Mouse (Mus musculus): ENCODE results near the gene Armh2. TPM values are rescaled to one million over a fixed set of nuclear protein-coding genes. Genes with fewer than 3 reads are reported as not detected.
A peak's percentile ranks its signal among the peaks of the same experiment; 100 is the strongest.
"Not testable (repeated sequence)": the region's sequence is repeated elsewhere in the genome, so short reads cannot be mapped to it uniquely, and the experiment has no call there.

The Armh2 gene
- polyA plus RNA-seq, 1 experiment from 2014 or later = not detected

GRCm38 (mm10) chr13:24760351-24760870 is 19.4 kb downstream of the Armh2 start:
- Histone ChIP-seq H3K4me3 (peak overlapping the region; percentile 94), H3K9me3 (no peaks in the 10 kb centered on the region), H3K27ac (replicated peaks) (no peak overlapping the region), H3K4me2 (replicated peaks) (peak overlapping the region; percentile 72), H3K4me1 (peaks cover 11% of the 10 kb centered on the region; the same call in 1 of the 2 replicates), H3K9ac (replicated peaks) (peak overlapping the region; percentile 64; the same call in 1 of the 2 replicates), H3K27me3 (no peaks in the 10 kb centered on the region), H3K36me3 (0 out of 2 replicates have a peak, but pooled peaks cover 2% of the 10 kb centered on the region)
- 0 out of 2 replicates have a peak, but pooled peaks have one; percentile 1 for ATAC-seq (replicated peaks)
- 33% methylated on average over 5 of the region's 5 CpGs for WGBS

DNA sequence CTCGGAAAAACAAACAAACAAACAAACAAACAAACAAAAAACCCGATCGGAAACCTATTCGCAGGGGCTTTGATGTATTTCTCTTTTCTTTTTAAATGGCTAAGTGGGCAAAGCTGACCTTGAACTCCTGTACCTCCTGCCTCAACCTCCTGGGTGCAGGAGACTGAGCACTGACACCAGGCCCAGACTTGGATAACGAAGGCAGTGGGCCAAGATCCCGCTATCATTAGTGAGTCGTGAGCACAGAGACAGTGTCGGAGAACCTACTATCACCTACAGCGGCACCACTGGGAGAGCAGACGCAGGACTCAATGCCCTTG is 20.0 kb downstream of the Armh2 start:
- H3K9ac ChIP-seq (replicated peaks) = peak overlapping the region; percentile 64
- H3K27me3 ChIP-seq = no peaks in the 10 kb centered on the region
- H3K36me3 ChIP-seq = 0 out of 2 replicates have a peak, but pooled peaks cover 2% of the 10 kb centered on the region
- H3K4me2 ChIP-seq (replicated peaks) = peak overlapping the region; percentile 72
- H3K4me1 ChIP-seq = peaks cover 11% of the 10 kb centered on the region; the same call in 1 of the 2 replicates
- 8% methylated on average over 10 of the region's 10 CpGs for WGBS
- H3K4me3 ChIP-seq = peak overlapping the region; percentile 94
- H3K27ac ChIP-seq (replicated peaks) = peak overlapping the region; percentile 82; the same call in 1 of the 2 replicates
- no peak for ATAC-seq (replicated peaks)
- H3K9me3 ChIP-seq = no peaks in the 10 kb centered on the region

- Histone ChIP-seq H3K4me3 (peak within 1 kb of the TSS; percentile 94), H3K27me3 (no peaks in the 10 kb centered on the region), H3K36me3 (0 out of 2 replicates have a peak, but pooled peaks cover 2% of the 10 kb centered on the region)
Observed at GRCm38 (mm10) chr13:24761403-24762227, 20.6 kb downstream of the Armh2 start, which contains the start of gene Gmnn. Gmnn (minus strand) TSS chr13:24761923.

GRCm38 (mm10) chr13:24762254-24762653 is 21.2 kb downstream of the Armh2 start:
- peak overlapping the region; percentile 64 for H3K9ac ChIP-seq (replicated peaks)
- 42% methylated on average over 4 of the region's 4 CpGs for WGBS

More at GRCm38 (mm10) chr13:24761403-24762227, 20.6 kb downstream of the Armh2 start, which contains the start of gene Gmnn:
- ATAC-seq (replicated peaks) = peak; percentile 97
- WGBS = under 1% methylated on average over 78 of the region's 79 CpGs
- Histone ChIP-seq H3K27ac (replicated peaks) (peak within 1 kb of the TSS; percentile 82), H3K9ac (replicated peaks) (peak within 1 kb of the TSS; percentile 64), H3K4me1 (peaks cover 11% of the 10 kb centered on the region; the same call in 1 of the 2 replicates), H3K9me3 (no peaks in the 10 kb centered on the region), H3K4me2 (replicated peaks) (peak within 1 kb of the TSS; percentile 72)

DNA sequence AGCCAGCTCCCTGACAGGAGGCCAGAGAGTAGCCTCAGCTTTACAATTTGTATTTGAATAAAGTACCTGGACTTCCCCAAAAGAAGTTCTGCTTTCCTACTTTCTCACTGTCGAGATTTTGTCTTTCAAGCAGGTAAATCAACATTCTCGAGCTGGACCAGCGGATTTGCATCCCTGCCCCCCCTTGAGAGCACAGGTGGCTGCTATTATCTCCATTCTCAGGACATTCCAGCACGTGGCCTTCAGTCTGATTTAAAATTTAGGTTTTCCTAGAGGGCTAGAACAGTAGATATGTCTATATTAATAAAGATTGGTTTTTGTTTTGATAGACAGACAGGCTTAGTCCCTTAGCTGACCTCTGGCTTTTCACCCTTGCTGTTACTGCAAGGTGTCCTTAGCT is 26.8 kb downstream of the Armh2 start:
- not testable (repeated sequence) for ATAC-seq (replicated peaks)

More at GRCm38 (mm10) chr13:24762254-24762653, 21.2 kb downstream of the Armh2 start:
- Histone ChIP-seq H3K27me3 (no peaks in the 10 kb centered on the region), H3K4me3 (peak overlapping the region; percentile 94), H3K4me2 (replicated peaks) (peak overlapping the region; percentile 72), H3K9me3 (no peaks in the 10 kb centered on the region), H3K27ac (replicated peaks) (no peak overlapping the region), H3K36me3 (0 out of 2 replicates have a peak, but pooled peaks cover 2% of the 10 kb centered on the region), H3K4me1 (peaks cover 11% of the 10 kb centered on the region; the same call in 1 of the 2 replicates)
- ATAC-seq (replicated peaks) = 0 out of 2 replicates have a peak, but pooled peaks have one; percentile 3

GRCm38 (mm10) chr13:24771482-24771881 is 30.4 kb downstream of the Armh2 start:
- H3K4me2 ChIP-seq (replicated peaks); H3K9ac ChIP-seq (replicated peaks); H3K9me3 ChIP-seq; H3K27me3 ChIP-seq; H3K4me3 ChIP-seq; ATAC-seq (replicated peaks); H3K36me3 ChIP-seq; H3K4me1 ChIP-seq; H3K27ac ChIP-seq (replicated peaks): not testable (repeated sequence)
- WGBS = 95% methylated on average over 10 of the region's 10 CpGs

More for the DNA sequence above, 26.8 kb downstream of the Armh2 start:
- H3K4me3 ChIP-seq; H3K4me1 ChIP-seq; H3K27ac ChIP-seq (replicated peaks); H3K9me3 ChIP-seq; H3K27me3 ChIP-seq; H3K36me3 ChIP-seq; H3K9ac ChIP-seq (replicated peaks); H3K4me2 ChIP-seq (replicated peaks): not testable (repeated sequence)
- 81% methylated on average over 4 of the region's 4 CpGs for WGBS

GRCm38 (mm10) chr13:24776146-24776844 is 35.3 kb downstream of the Armh2 start:
- Histone ChIP-seq H3K27me3 (no peaks in the 10 kb centered on the region), H3K27ac (replicated peaks) (no peak overlapping the region), H3K4me1 (no peaks in the 10 kb centered on the region), H3K36me3 (no peaks in the 10 kb centered on the region), H3K9ac (replicated peaks) (no peak overlapping the region), H3K4me3 (no peak overlapping the region), H3K4me2 (replicated peaks) (no peak overlapping the region), H3K9me3 (no peaks in the 10 kb centered on the region)
- WGBS = 53% methylated on average over 7 of the region's 7 CpGs
- peak; percentile 48; the same call in 1 of the 2 replicates for ATAC-seq (replicated peaks)

DNA sequence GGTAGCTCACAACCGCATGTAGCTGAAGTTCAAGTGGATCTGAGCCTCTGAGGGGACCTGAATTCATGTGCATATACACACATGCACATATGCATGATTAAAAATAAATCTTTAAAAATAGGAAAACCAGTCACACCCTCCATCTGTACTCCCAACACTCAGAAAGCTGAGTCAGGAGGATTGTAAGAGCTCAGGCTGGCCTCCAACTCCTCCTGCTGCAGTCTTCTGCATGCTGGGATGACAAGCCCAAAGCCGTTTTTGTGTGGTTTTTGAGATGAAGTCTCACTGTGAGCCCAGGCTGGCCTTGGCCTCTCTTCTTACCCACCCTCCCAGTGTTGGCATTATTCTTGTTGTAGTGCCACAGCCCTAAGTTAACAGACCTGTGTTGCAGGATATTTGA is 37.0 kb downstream of the Armh2 start:
- Histone ChIP-seq H3K9ac (replicated peaks) (no peak overlapping the region), H3K4me3 (no peak overlapping the region), H3K27me3 (no peaks in the 10 kb centered on the region), H3K4me2 (replicated peaks) (no peak overlapping the region), H3K36me3 (no peaks in the 10 kb centered on the region), H3K4me1 (no peaks in the 10 kb centered on the region), H3K27ac (replicated peaks) (no peak overlapping the region), H3K9me3 (no peaks in the 10 kb centered on the region)
- no peak for ATAC-seq (replicated peaks)
- 88% methylated on average over 2 of the region's 2 CpGs for WGBS

DNA sequence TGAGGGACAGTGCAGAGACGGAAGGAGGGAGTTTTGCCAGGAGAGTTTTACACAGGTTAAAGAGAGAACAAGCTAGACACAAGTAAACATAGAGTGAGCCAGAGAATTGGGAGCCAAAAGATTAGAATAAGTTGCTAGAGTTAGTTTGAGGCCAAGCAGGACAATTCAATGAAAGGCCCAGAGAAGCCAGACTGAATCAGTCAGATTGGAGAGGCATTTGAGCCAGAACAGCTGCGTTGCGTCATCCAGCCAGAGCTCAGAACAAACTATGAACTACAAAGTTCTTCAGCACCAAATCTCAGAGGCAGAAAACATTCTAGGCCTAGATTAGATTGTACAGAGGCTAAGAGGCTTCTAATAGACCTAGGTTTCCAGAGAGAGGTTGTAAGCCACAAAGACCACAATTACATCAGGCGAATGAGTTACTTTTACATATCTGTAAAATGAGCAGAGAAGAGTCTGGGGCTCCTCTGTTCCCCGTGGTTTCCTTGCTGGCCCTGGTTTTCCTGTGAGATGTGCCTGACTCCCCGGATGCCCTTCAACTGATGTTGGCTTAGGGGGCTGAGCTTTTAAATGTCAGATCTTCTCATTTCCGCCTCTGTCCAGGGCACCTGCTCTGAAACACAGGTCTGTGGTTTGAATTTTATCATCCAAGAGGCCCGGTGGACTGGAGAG is 37.8 kb downstream of the Armh2 start:
- no peak overlapping the region for H3K4me3 ChIP-seq
- no peak overlapping the region for H3K27ac ChIP-seq (replicated peaks)
- WGBS = 87% methylated on average over 8 of the region's 8 CpGs

GRCm38 (mm10) chr13:24781916-24782315 is 40.9 kb downstream of the Armh2 start:
- WGBS = 49% methylated on average over 5 of the region's 5 CpGs
- Histone ChIP-seq H3K36me3 (no peaks in the 10 kb centered on the region), H3K9me3 (no peaks in the 10 kb centered on the region), H3K9ac (replicated peaks) (no peak overlapping the region), H3K4me2 (replicated peaks) (no peak overlapping the region), H3K4me1 (no peaks in the 10 kb centered on the region), H3K4me3 (no peak overlapping the region), H3K27me3 (no peaks in the 10 kb centered on the region), H3K27ac (replicated peaks) (no peak overlapping the region)
- ATAC-seq (replicated peaks) = no peak

More for the DNA sequence above, 37.8 kb downstream of the Armh2 start:
- Histone ChIP-seq H3K9me3 (no peaks in the 10 kb centered on the region), H3K9ac (replicated peaks) (no peak overlapping the region), H3K4me2 (replicated peaks) (no peak overlapping the region), H3K36me3 (no peaks in the 10 kb centered on the region), H3K4me1 (no peaks in the 10 kb centered on the region), H3K27me3 (no peaks in the 10 kb centered on the region)
- ATAC-seq (replicated peaks) = no peak

DNA sequence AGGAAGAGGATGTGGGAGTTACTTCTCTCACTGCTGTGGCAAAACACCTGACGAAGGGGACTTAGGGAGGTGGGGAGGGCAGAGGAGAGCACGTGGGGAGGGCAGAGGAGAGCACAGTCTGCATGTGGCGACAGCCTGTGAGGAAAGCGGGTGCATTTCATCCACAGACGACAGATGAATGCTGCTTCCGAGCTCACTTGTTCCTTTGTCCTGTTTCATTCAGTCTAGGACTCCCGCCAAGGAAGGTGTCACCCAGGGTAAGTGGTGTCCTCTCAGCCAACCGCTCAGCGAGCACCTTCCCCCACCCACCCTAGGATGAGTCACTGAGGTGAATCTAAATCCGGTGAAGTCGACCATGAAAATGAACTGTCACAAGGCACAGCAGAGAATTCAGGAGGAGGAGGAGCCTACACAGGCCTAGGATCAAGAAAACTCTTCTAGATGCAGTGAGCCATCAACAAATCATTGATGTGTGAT is 45.0 kb downstream of the Armh2 start:
- Histone ChIP-seq H3K4me2 (replicated peaks) (no peak overlapping the region), H3K36me3 (no peaks in the 10 kb centered on the region), H3K27ac (replicated peaks) (no peak overlapping the region), H3K9ac (replicated peaks) (no peak overlapping the region), H3K27me3 (no peaks in the 10 kb centered on the region), H3K9me3 (no peaks in the 10 kb centered on the region), H3K4me3 (no peak overlapping the region), H3K4me1 (no peaks in the 10 kb centered on the region)
- no peak for ATAC-seq (replicated peaks)
- 40% methylated on average over 11 of the region's 11 CpGs for WGBS
